In the genomic region with DNA sequence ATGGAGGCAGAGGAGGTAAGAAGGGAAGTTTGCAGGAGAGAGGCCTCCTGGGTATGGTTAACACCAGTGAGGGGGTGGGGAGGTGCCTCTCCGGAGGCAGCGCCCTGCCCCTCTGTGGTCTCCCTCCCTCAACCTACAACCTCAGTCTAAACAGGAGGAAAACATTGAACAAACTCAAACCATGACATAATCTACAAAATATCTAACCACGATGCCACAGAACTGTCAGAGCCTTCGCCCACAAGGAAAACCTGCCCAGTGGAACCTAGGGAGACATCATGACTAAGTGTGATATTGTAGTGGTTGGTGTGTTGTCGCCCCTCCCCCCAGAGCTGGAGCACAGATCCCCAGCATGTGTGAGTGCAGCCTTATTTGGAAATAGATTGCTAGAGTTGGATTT, we compare ENCODE assay signal across 11 mouse cellular contexts. TPM values are rescaled to one million over a fixed set of nuclear protein-coding genes. Genes with fewer than 3 reads are reported as not detected.
DNase-seq lines count a peak whose midpoint lies in the region; ATAC-seq lines count a peak whose summit lies in the region.
"Had no signal": no experiment of that assay in that cellular context is flagged by ENCODE, and none has a peak within 500 bp of the region (broad histone marks: within the 10 kb centered on the region; RNA-seq: fewer than 3 reads in every experiment).

No protein-coding gene starts in this region.

- peak; percentile 36 for DNase-seq in layer of hippocampus, adult 9-11 months
- DNase-seq in layer of hippocampus, postnatal 36 days, result no peak
- DNase-seq in 416B (ENCODE audit: low read depth), result peak; percentile 76
- DNase-seq in brain, adult 2 months (ENCODE audit: low read depth, low spot score), result peak; percentile 62
- DNase-seq in kidney, postnatal 25 days, result no peak
- no peak for DNase-seq in cerebellum, postnatal 25 days
- DNase-seq in adrenal gland, adult (ENCODE audit: inconsistent age in 2 of 2, low spot score in 1 of 2), result no peak
- DNase-seq: adrenal gland, adult 2 months; forebrain, postnatal 0 days; kidney, postnatal 10 days had no signal

- ATAC-seq in megakaryocyte progenitor cell, adult 5-6 weeks (replicated peaks; ENCODE audit: poor library complexity), result peak; percentile 60
- ATAC-seq: forebrain, postnatal 0 days had no signal

RNA-seq across cellular contexts. Expression of a gene that starts 33.9 kb away (rescaled TPM):
- 1 to 10 TPM; 7.5 to 8.3 TPM for total RNA-seq in layer of hippocampus, postnatal 36 days (2021)
- total RNA-seq in megakaryocyte progenitor cell, adult 5-6 weeks (2015), result 7.7 and 9.4 TPM in 2 replicates
- total RNA-seq in megakaryocyte progenitor cell, adult 5-6 weeks (2017), result 2.4 and 7.2 TPM in 2 replicates

Comparison
In these comparisons a context has a peak if more than half of its experiments do, and no peak if none do; other contexts are left out.
1. DNase-seq: peak in layer of hippocampus, adult 9-11 months (single experiment), 416B (single experiment) and brain, adult 2 months (single experiment); none in layer of hippocampus, postnatal 36 days (0 of 2), kidney, postnatal 25 days (0 of 2), cerebellum, postnatal 25 days (0 of 2) and adrenal gland, adult (0 of 2).